In genomic region chr19:57150275-57150674, GRCm38 (mm10) we compare ENCODE assay signal across 9 mouse cellular contexts.
DNase-seq lines count a peak whose midpoint lies in the region; ATAC-seq and TF ChIP-seq lines count a peak whose summit lies in the region.
"Had no signal": no experiment of that assay in that cellular context is flagged by ENCODE, and none has a peak within 500 bp of the region (broad histone marks: within the 10 kb centered on the region; RNA-seq: fewer than 3 reads in every experiment).

No protein-coding gene starts in this region.

- intact Hi-C loops in heart, postnatal 10 days (cut with DNase I): loop anchor here (10.0 kb wide), 1 partner anchor 305 kb away; the partner anchor contains the start of gene Trub1

- H3K27me3 ChIP-seq in forebrain, embryonic 14.5 days (replicated peaks; ENCODE audit: control insufficient read depth, insufficient read depth, low read length): no peaks in the 10 kb centered on the region
- no peaks in the 10 kb centered on the region for H3K27me3 ChIP-seq in forebrain, embryonic 10.5 days (ENCODE audit: poor library complexity, severe bottlenecking)
- no peaks in the 10 kb centered on the region for H3K27me3 ChIP-seq in midbrain, postnatal 0 days (ENCODE audit: insufficient read depth, low read length)
- no peaks in the 10 kb centered on the region for H3K27me3 ChIP-seq in midbrain, embryonic 10.5 days (ENCODE audit: low read depth, poor library complexity, severe bottlenecking)
- H3K27me3 ChIP-seq in forebrain, embryonic 13.5 days: no peaks in the 10 kb centered on the region
- H3K27me3 ChIP-seq: neural tube, embryonic 13.5 days had no signal

- H3K36me3 ChIP-seq in forebrain, embryonic 14.5 days (ENCODE audit: control insufficient read depth, insufficient read depth, low read length): no peaks in the 10 kb centered on the region
- H3K36me3 ChIP-seq in forebrain, embryonic 10.5 days (replicated peaks): no peaks in the 10 kb centered on the region
- H3K36me3 ChIP-seq in midbrain, postnatal 0 days (ENCODE audit: insufficient read depth, low read length): peaks cover 13% of the 10 kb centered on the region; the same call in 1 of the 2 replicates
- H3K36me3 ChIP-seq in midbrain, embryonic 10.5 days: no peaks in the 10 kb centered on the region
- H3K36me3 ChIP-seq in forebrain, embryonic 13.5 days (ENCODE audit: poor library complexity, severe bottlenecking): no peaks in the 10 kb centered on the region

- peak; percentile 33; the same call in 1 of the 2 replicates for ATAC-seq in forebrain, embryonic 14.5 days
- no peak for ATAC-seq in midbrain, postnatal 0 days (ENCODE audit: low FRiP score)
- no peak for ATAC-seq in forebrain, embryonic 13.5 days

- 63% methylated on average over 1 of the region's 1 CpGs for WGBS in forebrain, embryonic 14.5 days
- 45% methylated on average over 1 of the region's 1 CpGs for WGBS in forebrain, embryonic 10.5 days
- 52% methylated on average over 1 of the region's 1 CpGs for WGBS in midbrain, postnatal 0 days
- WGBS in midbrain, embryonic 10.5 days: 61% methylated on average over 1 of the region's 1 CpGs
- WGBS in forebrain, embryonic 13.5 days: 52% methylated on average over 1 of the region's 1 CpGs

- no peaks in the 10 kb centered on the region for H3K9me3 ChIP-seq in forebrain, embryonic 14.5 days (replicated peaks; ENCODE audit: control insufficient read depth, low read length)
- no peaks in the 10 kb centered on the region for H3K9me3 ChIP-seq in forebrain, embryonic 10.5 days
- H3K9me3 ChIP-seq in midbrain, postnatal 0 days (ENCODE audit: low read length): no peaks in the 10 kb centered on the region
- no peaks in the 10 kb centered on the region for H3K9me3 ChIP-seq in midbrain, embryonic 10.5 days (replicated peaks)
- H3K9me3 ChIP-seq in forebrain, embryonic 13.5 days (replicated peaks): no peaks in the 10 kb centered on the region
- H3K9me3 ChIP-seq: neural tube, embryonic 13.5 days had no signal

- peak; percentile 79 for TF ChIP-seq CTCF in midbrain, postnatal 0 days (IDR thresholded peaks at IDR 0.05)

- peaks cover 9% of the 10 kb centered on the region for H3K4me1 ChIP-seq in forebrain, embryonic 14.5 days (ENCODE audit: control insufficient read depth, insufficient read depth, low read length)
- peaks cover 10% of the 10 kb centered on the region for H3K4me1 ChIP-seq in forebrain, embryonic 10.5 days
- H3K4me1 ChIP-seq in midbrain, postnatal 0 days (ENCODE audit: insufficient read depth, low read length): 0 out of 2 replicates have a peak, but pooled peaks cover 6% of the 10 kb centered on the region
- peaks cover 11% of the 10 kb centered on the region for H3K4me1 ChIP-seq in midbrain, embryonic 10.5 days
- peaks cover 15% of the 10 kb centered on the region for H3K4me1 ChIP-seq in forebrain, embryonic 13.5 days

- no peak overlapping the region for H3K4me2 ChIP-seq in forebrain, embryonic 14.5 days (ENCODE audit: low read length)
- no peak overlapping the region for H3K4me2 ChIP-seq in midbrain, postnatal 0 days (ENCODE audit: low read depth, low read length, poor library complexity, severe bottlenecking)
- no peak overlapping the region for H3K4me2 ChIP-seq in forebrain, embryonic 13.5 days
- H3K4me2 ChIP-seq: neural tube, embryonic 13.5 days had no signal

- H3K9ac ChIP-seq in forebrain, embryonic 14.5 days (ENCODE audit: low read length): no peak overlapping the region
- no peak overlapping the region for H3K9ac ChIP-seq in midbrain, postnatal 0 days (replicated peaks; ENCODE audit: low read length, poor library complexity, severe bottlenecking)
- H3K9ac ChIP-seq in forebrain, embryonic 13.5 days: no peak overlapping the region
- H3K9ac ChIP-seq: neural tube, embryonic 13.5 days had no signal

- peak; percentile 58 for DNase-seq in forebrain, embryonic 14.5 days (ENCODE audit: low spot score)
- DNase-seq in forebrain, embryonic 10.5 days (ENCODE audit: extremely low spot score, low spot score): no peak
- peak; percentile 52 for DNase-seq in midbrain, postnatal 0 days (ENCODE audit: low spot score)
- DNase-seq in midbrain, embryonic 10.5 days (ENCODE audit: low spot score): no peak
- peak; percentile 67 for DNase-seq in adrenal gland, postnatal 25 days
- peak; percentile 67 to 79 for DNase-seq in heart, postnatal 10 days
- peak; percentile 84 for DNase-seq in naive thymus-derived CD4-positive, alpha-beta T cell, adult 2 months (ENCODE audit: low read depth)

- H3K27ac ChIP-seq in forebrain, embryonic 14.5 days (ENCODE audit: low read depth, low read length): no peak overlapping the region
- no peak overlapping the region for H3K27ac ChIP-seq in forebrain, embryonic 10.5 days
- no peak overlapping the region for H3K27ac ChIP-seq in midbrain, postnatal 0 days (ENCODE audit: low read depth, low read length)
- no peak overlapping the region for H3K27ac ChIP-seq in midbrain, embryonic 10.5 days (replicated peaks)
- no peak overlapping the region for H3K27ac ChIP-seq in forebrain, embryonic 13.5 days
- H3K27ac ChIP-seq: neural tube, embryonic 13.5 days had no signal

- no peak overlapping the region for H3K4me3 ChIP-seq in forebrain, embryonic 14.5 days (ENCODE audit: low read depth, low read length)
- H3K4me3 ChIP-seq in forebrain, embryonic 10.5 days: no peak overlapping the region
- no peak overlapping the region for H3K4me3 ChIP-seq in midbrain, postnatal 0 days (ENCODE audit: low read depth, low read length)
- H3K4me3 ChIP-seq in midbrain, embryonic 10.5 days: no peak overlapping the region
- no peak overlapping the region for H3K4me3 ChIP-seq in forebrain, embryonic 13.5 days
- H3K4me3 ChIP-seq: neural tube, embryonic 13.5 days had no signal

Comparison
In these comparisons a context has a peak if more than half of its experiments do, and no peak if none do; other contexts are left out.
1. DNase-seq: peak in forebrain, embryonic 14.5 days (single experiment), midbrain, postnatal 0 days (single experiment), adrenal gland, postnatal 25 days (single experiment), heart, postnatal 10 days (2 of 2) and naive thymus-derived CD4-positive, alpha-beta T cell, adult 2 months (single experiment); none in forebrain, embryonic 10.5 days (single experiment) and midbrain, embryonic 10.5 days (single experiment).